Mouse (Mus musculus): ENCODE results near the gene Proz.

Proz gene

GRCm38 (mm10) chr8:13107990-13108638, 47.4 kb downstream of the Proz start:
- no peak for DNase-seq

- DNase-seq: no peak
These were observed 48.3 kb downstream of the Proz start for GRCm38 (mm10) chr8:13108967-13109366.

GRCm38 (mm10) chr8:13109416-13109960, 48.8 kb downstream of the Proz start:
- no peak for DNase-seq

- DNase-seq: no peak
These were observed 51.2 kb downstream of the Proz start for GRCm38 (mm10) chr8:13111917-13112316.

- DNase-seq: no peak
These were observed 52.5 kb downstream of the Proz start for GRCm38 (mm10) chr8:13113232-13113631.

- DNase-seq: no peak
These were observed 56.4 kb downstream of the Proz start for GRCm38 (mm10) chr8:13117096-13117495.

GRCm38 (mm10) chr8:13118516-13118915, 57.8 kb downstream of the Proz start:
- no peak for DNase-seq

- no peak for DNase-seq
These were observed 60.4 kb downstream of the Proz start for GRCm38 (mm10) chr8:13120882-13121665.

GRCm38 (mm10) chr8:13122887-13123421, 62.2 kb downstream of the Proz start:
- DNase-seq: no peak

GRCm38 (mm10) chr8:13124897-13125296, 64.2 kb downstream of the Proz start:
- no peak for DNase-seq
